Mouse (Mus musculus): ENCODE measurements around the gene Slc3a1. TPM values are rescaled to one million over a fixed set of nuclear protein-coding genes. Genes with fewer than 3 reads are reported as not detected.

Gene Slc3a1
- polyA plus RNA-seq, 1 experiment from 2014 or later = 7.8 TPM

DNA sequence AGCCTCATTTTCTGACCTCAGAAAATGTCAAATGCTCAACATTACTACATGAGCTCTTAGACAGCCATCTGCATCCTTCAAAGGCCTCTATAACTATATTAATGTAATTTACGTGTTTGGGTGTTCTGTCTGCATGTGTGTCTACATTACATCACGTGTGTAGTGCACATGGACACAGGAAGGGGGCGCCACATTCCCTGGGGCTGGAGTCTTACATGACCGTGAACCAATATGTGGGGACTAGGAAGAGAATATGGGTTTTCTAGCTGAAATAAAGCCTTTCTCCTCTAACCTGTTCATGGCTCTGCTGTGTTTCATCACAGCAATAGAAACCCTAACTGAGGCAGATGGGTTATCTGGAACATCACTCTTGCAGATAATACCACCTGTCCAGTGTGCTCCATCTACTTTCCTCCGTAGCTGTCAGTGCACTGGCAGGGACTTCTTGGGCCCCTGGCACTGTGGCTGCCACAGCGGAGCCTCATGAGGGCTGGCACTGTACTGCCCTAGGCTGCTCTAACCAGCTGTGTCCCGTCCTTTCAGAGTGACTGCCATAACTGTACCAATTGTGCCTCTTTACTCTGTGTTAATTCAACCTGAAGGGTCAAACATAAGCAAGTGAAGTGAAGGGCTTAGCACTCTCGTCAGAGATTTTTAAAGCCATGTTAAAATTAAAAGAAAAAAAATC lies 43.1 kb downstream of the Slc3a1 start:
- 83% methylated on average over 8 of the region's 8 CpGs for WGBS (ENCODE audit: insufficient replicate concordance)
- no peaks in the 10 kb centered on the region for H3K4me1 ChIP-seq (ENCODE audit: insufficient read depth)
- H3K27me3 ChIP-seq (ENCODE audit: insufficient read depth, low read length) = no peaks in the 10 kb centered on the region
- no peak for DNase-seq
- H3K4me3 ChIP-seq (ENCODE audit: low read depth, low read length) = no peak overlapping the region
- peaks cover 14% of the 10 kb centered on the region for H3K36me3 ChIP-seq (replicated peaks; ENCODE audit: insufficient read depth, low read length)
- no peaks in the 10 kb centered on the region for H3K9me3 ChIP-seq (ENCODE audit: low read length)
- no peak overlapping the region for H3K4me2 ChIP-seq (ENCODE audit: low read depth, low read length)
- H3K9ac ChIP-seq (replicated peaks) = no peak overlapping the region
- no peak overlapping the region for H3K27ac ChIP-seq (ENCODE audit: low read depth)
- ATAC-seq = no peak
- TF ChIP-seq EP300 (IDR thresholded peaks at IDR 0.05; ENCODE audit: low read depth) = no peak
- TF ChIP-seq CTCF (IDR thresholded peaks at IDR 0.05; ENCODE audit: low read depth) = peak; percentile 33; the same call in 1 of the 2 replicates

DNA sequence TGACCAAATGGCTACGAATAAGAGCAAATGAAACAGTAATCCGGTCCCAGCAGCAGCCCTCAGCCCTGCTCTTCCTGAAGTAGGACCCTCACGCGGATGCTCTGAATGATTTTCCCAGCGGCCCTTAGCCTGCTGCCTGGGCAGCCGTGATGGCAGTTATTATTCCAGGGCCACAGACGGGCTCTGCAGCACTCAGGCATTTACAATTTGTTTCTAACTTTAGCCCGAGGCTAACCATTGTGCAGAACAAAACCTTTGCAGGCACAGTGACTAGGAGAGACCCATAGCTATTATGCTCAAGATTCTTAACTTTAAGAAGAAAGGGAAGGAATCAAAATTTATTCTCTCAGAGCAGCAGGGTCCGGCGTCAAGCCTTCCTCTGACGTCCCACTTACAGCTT lies 44.2 kb downstream of the Slc3a1 start:
- peaks cover 10% of the 10 kb centered on the region for H3K36me3 ChIP-seq (replicated peaks; ENCODE audit: insufficient read depth, low read length)
- TF ChIP-seq EP300 (IDR thresholded peaks at IDR 0.05; ENCODE audit: low read depth) (no peak), CTCF (IDR thresholded peaks at IDR 0.05; ENCODE audit: low read depth) (no peak)

DNA sequence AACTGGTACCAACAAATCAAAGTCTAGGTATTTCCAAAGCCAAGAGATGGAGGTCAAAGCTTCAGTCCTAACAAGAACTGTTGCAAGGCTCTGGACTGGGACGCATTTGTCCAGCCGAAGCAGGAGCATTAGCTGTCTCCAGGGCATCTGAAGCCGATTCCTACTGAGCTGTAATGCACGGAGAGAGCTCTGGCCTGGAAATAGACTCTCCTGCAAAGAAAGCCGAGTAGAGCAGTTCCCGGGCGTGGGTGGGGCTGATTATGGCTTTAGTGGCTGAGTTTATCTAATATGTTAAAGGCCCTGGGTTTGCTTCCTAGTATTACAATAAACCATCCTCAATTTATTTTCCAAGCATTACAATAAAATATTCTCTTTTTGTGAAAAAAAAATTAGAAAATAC lies 45.0 kb downstream of the Slc3a1 start:
- peaks cover 10% of the 10 kb centered on the region for H3K36me3 ChIP-seq (replicated peaks; ENCODE audit: insufficient read depth, low read length)
- no peak for ATAC-seq

More for the DNA sequence above, 44.2 kb downstream of the Slc3a1 start:
- Histone ChIP-seq H3K27ac (ENCODE audit: low read depth) (no peak overlapping the region), H3K27me3 (ENCODE audit: insufficient read depth, low read length) (no peaks in the 10 kb centered on the region), H3K9ac (replicated peaks) (no peak overlapping the region), H3K9me3 (ENCODE audit: low read length) (no peaks in the 10 kb centered on the region), H3K4me3 (ENCODE audit: low read depth, low read length) (no peak overlapping the region), H3K4me2 (ENCODE audit: low read depth, low read length) (no peak overlapping the region), H3K4me1 (ENCODE audit: insufficient read depth) (no peaks in the 10 kb centered on the region)
- DNase-seq = no peak
- WGBS (ENCODE audit: insufficient replicate concordance) = 83% methylated on average over 11 of the region's 11 CpGs
- no peak for ATAC-seq

DNA sequence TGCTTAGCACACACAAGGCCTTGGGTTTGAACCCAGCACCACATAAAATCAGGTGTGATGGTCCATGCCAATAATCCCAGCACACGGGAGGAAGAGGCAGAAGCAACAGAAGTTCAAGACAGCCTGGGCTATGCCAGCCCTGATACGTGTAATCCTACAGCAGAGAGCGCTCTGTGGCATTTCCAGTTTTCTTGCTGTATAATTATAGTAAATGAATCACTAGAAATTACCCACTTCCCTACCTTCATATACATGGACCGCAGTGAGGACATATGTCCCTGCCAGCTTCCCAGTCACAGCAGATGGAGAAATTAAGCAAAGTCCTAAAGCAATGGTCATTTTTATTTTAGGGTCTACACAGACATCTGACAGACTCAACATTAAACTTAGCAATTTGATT lies 45.9 kb downstream of the Slc3a1 start:
- DNase-seq = no peak
- H3K9me3 ChIP-seq (ENCODE audit: low read length) = no peaks in the 10 kb centered on the region
- no peak overlapping the region for H3K9ac ChIP-seq (replicated peaks)
- peaks cover 14% of the 10 kb centered on the region for H3K36me3 ChIP-seq (replicated peaks; ENCODE audit: insufficient read depth, low read length)
- H3K4me2 ChIP-seq (ENCODE audit: low read depth, low read length) = no peak overlapping the region
- 89% methylated on average over 4 of the region's 4 CpGs for WGBS (ENCODE audit: insufficient replicate concordance)
- no peak for ATAC-seq
- no peak overlapping the region for H3K27ac ChIP-seq (ENCODE audit: low read depth)
- H3K4me1 ChIP-seq (ENCODE audit: insufficient read depth) = no peaks in the 10 kb centered on the region
- TF ChIP-seq EP300 (IDR thresholded peaks at IDR 0.05; ENCODE audit: low read depth) (no peak), CTCF (IDR thresholded peaks at IDR 0.05; ENCODE audit: low read depth) (no peak)
- no peak overlapping the region for H3K4me3 ChIP-seq (ENCODE audit: low read depth, low read length)
- H3K27me3 ChIP-seq (ENCODE audit: insufficient read depth, low read length) = no peaks in the 10 kb centered on the region

More for the DNA sequence above, 45.0 kb downstream of the Slc3a1 start:
- TF ChIP-seq EP300 (IDR thresholded peaks at IDR 0.05; ENCODE audit: low read depth) (no peak), CTCF (IDR thresholded peaks at IDR 0.05; ENCODE audit: low read depth) (no peak)
- no peaks in the 10 kb centered on the region for H3K4me1 ChIP-seq (ENCODE audit: insufficient read depth)
- H3K4me3 ChIP-seq (ENCODE audit: low read depth, low read length) = no peak overlapping the region
- H3K27ac ChIP-seq (ENCODE audit: low read depth) = no peak overlapping the region
- DNase-seq = no peak
- no peak overlapping the region for H3K9ac ChIP-seq (replicated peaks)
- no peaks in the 10 kb centered on the region for H3K9me3 ChIP-seq (ENCODE audit: low read length)
- no peaks in the 10 kb centered on the region for H3K27me3 ChIP-seq (ENCODE audit: insufficient read depth, low read length)
- WGBS (ENCODE audit: insufficient replicate concordance) = 80% methylated on average over 7 of the region's 7 CpGs
- H3K4me2 ChIP-seq (ENCODE audit: low read depth, low read length) = no peak overlapping the region

DNA sequence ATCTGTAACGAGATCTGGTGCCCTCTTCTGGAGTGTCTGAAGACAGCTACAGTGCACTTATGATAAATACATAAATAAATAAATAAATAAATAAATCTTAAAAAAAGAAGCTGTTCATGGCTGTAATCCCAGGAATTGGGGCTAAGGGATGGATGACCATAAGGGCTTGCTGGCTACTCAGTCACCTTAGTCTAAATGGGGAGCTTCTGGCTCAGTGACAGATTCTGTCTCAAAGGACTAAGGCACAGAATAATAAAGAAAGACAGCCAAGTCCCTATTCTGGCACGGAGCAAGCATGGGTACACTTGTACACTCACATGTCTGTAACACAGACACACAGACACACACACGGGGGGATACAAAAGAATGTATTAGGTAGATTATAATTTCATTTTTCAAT lies 51.1 kb downstream of the Slc3a1 start:
- Histone ChIP-seq H3K36me3 (replicated peaks; ENCODE audit: insufficient read depth, low read length) (peaks cover 14% of the 10 kb centered on the region), H3K4me2 (ENCODE audit: low read depth, low read length) (no peak overlapping the region), H3K27me3 (ENCODE audit: insufficient read depth, low read length) (no peaks in the 10 kb centered on the region), H3K9ac (replicated peaks) (no peak overlapping the region), H3K4me1 (ENCODE audit: insufficient read depth) (no peaks in the 10 kb centered on the region), H3K27ac (ENCODE audit: low read depth) (no peak overlapping the region), H3K4me3 (ENCODE audit: low read depth, low read length) (no peak overlapping the region), H3K9me3 (ENCODE audit: low read length) (no peaks in the 10 kb centered on the region)
- WGBS (ENCODE audit: insufficient replicate concordance) = 83% methylated on average over 3 of the region's 3 CpGs
- ATAC-seq = no peak
- TF ChIP-seq CTCF (IDR thresholded peaks at IDR 0.05; ENCODE audit: low read depth) (no peak), EP300 (IDR thresholded peaks at IDR 0.05; ENCODE audit: low read depth) (no peak)
- DNase-seq = no peak

DNA sequence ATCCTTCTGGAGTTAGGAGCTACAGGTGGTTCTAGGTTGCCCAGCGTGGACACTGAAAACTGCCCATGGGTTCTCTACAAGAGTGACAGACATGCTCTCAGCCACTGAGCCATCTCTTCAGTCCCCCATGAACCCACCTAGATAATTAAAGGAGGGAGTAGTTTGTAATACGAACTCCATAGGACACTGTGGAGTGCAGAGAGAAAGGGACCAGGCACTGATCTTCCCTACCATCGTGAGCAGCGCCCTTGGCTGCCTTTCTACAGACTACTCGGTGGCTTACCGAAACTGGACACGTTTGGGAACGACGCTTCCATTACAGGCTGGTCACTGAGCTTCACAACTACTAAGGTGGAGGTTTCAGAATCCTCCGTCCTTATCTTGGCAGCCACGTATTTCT lies 52.6 kb downstream of the Slc3a1 start:
- DNase-seq = no peak
- H3K4me2 ChIP-seq (ENCODE audit: low read depth, low read length) = no peak overlapping the region
- no peak for ATAC-seq
- H3K36me3 ChIP-seq (replicated peaks; ENCODE audit: insufficient read depth, low read length) = peaks cover 14% of the 10 kb centered on the region
- H3K9me3 ChIP-seq (ENCODE audit: low read length) = no peaks in the 10 kb centered on the region
- no peaks in the 10 kb centered on the region for H3K27me3 ChIP-seq (ENCODE audit: insufficient read depth, low read length)
- H3K4me3 ChIP-seq (ENCODE audit: low read depth, low read length) = no peak overlapping the region
- no peak overlapping the region for H3K27ac ChIP-seq (ENCODE audit: low read depth)
- WGBS (ENCODE audit: insufficient replicate concordance) = 85% methylated on average over 11 of the region's 11 CpGs
- TF ChIP-seq CTCF (IDR thresholded peaks at IDR 0.05; ENCODE audit: low read depth) (no peak), EP300 (IDR thresholded peaks at IDR 0.05; ENCODE audit: low read depth) (no peak)
- H3K4me1 ChIP-seq (ENCODE audit: insufficient read depth) = no peaks in the 10 kb centered on the region
- no peak overlapping the region for H3K9ac ChIP-seq (replicated peaks)
